Mouse (Mus musculus): ENCODE results near the gene Mink1.

DNA sequence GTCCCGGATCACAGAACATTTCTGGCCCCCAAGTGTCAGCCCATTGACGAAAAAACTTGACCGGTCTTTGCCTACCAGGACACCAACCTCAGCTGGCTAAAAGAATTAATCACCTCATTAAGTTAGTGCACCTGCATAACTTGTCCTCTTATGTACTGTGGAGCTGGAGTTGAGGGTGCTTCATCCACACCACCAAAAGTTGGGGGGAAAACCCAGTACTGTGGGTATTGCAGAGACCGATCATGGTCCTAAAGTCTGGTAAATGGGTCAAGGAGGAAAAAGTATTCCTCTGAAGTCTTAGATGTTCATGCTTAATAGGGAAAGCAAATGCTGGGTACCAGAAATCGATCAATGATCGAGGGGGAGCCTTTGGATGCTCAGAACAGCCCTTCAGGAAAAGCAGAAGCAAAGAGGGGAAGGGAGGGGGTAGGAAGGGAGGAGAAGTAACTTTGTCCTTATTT is 90.2 kb downstream of the Mink1 start:
- TF ChIP-seq CTCF (IDR thresholded peaks at IDR 0.05; ENCODE audit: borderline replicate concordance, extremely low read depth, insufficient read depth, insufficient read length) (no peak), POLR2A (IDR thresholded peaks at IDR 0.05; ENCODE audit: borderline replicate concordance, extremely low read depth, insufficient read depth, insufficient read length, poor library complexity, severe bottlenecking) (no peak)
